Mouse (Mus musculus) neutrophil, adult 5-6 weeks (primary cell): Measurements from ENCODE around the gene Ada. TPM values are rescaled to one million over a fixed set of nuclear protein-coding genes. Genes with fewer than 3 reads are reported as not detected.
"Not testable (repeated sequence)": the region's sequence is repeated elsewhere in the genome, so short reads cannot be mapped to it uniquely, and the experiment has no call there.

Experiments
- ATAC-seq: fragments of 151-379, 151-347 bp; 2 replicates; pipeline ENCODE4 v1.8.0; 2017; ENCODE audit warnings: mild to moderate bottlenecking, moderate TSS enrichment; ENCODE audit not compliant: insufficient number of reproducible peaks, poor library complexity, low FRiP score, severe bottlenecking; ENCODE audit errors: extremely low read depth
- total RNA-seq: library from RNA; stranded (forward); fragments of 200-1000 nt; gene quantifications from 2 replicates; pipeline ENCODE4 v1.2.3, GENCODE M21; 2017

Ada gene
- total RNA-seq, 1 experiment from 2014 or later: 3.8 TPM

DNA sequence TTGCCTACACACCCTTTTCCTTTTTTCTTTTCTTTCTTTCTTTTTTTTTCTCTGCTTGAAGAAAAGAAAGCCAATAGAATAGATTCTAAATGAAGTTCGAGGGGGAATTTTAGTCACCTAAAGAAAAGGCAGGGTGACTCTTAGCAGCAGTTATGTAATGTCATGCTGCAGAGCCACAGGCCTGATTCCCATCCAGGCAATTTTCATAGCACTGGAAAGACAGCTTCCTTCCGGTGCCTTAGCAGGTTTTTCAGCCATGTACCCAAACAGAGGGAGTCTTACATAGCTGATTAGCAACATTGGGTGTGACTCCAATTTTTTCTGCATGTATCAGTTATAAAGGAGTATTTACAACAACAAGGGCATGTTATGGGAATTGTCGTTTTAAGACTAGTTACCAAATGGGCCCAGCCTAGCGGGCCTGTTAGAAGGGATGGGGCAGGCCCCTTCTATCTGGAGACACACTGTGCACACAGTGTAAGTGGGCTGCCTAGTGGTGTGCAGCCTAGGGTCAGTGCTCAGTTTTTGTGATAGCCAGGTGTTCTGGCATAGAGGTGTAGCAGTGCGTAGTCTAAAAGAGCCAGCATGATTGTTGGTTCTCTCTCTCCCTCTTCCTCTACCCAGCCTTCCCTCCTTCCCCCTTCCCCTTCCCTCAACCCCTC, 46.3 kb downstream of the Ada start:
- ATAC-seq: no peak

DNA sequence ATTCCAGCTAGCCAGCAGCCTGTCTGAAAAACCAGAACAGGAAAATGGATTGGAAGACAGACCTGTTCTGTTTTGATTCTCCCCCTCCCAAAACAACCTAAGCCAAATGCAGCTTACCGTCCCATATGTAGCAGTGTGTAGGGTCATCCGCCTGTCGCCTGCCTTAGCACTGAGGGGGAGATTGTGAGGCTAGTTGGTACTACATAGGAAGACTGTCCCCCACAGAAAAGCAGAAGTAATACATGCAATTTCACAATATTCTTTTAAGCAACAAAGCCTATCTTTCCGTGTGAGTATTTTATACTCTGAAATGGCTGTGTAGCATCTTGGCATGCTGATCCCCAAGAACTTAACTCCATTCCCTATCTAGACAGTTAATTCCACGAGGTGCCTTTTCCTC, 47.1 kb downstream of the Ada start:
- peak; percentile 74 for ATAC-seq

DNA sequence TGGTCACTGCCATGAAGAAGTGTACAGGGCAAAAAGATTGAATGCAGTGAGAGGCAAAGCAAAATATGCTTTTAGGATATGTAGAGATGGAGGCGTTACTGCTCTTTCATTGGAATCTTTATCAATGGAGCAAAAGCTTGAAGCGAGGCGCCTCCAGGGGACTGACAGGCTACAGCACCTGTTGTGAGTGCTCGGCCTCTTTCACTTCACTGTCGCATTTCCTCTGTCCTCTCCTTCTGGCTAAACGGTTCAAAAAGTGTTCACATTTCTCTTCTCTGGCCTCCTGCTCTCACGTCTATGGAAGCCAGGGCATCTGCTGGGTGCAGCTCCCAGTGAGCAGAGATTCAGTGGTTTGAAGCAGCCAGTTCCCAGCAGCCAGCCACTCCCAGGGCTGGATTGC, 47.6 kb downstream of the Ada start:
- ATAC-seq: no peak

DNA sequence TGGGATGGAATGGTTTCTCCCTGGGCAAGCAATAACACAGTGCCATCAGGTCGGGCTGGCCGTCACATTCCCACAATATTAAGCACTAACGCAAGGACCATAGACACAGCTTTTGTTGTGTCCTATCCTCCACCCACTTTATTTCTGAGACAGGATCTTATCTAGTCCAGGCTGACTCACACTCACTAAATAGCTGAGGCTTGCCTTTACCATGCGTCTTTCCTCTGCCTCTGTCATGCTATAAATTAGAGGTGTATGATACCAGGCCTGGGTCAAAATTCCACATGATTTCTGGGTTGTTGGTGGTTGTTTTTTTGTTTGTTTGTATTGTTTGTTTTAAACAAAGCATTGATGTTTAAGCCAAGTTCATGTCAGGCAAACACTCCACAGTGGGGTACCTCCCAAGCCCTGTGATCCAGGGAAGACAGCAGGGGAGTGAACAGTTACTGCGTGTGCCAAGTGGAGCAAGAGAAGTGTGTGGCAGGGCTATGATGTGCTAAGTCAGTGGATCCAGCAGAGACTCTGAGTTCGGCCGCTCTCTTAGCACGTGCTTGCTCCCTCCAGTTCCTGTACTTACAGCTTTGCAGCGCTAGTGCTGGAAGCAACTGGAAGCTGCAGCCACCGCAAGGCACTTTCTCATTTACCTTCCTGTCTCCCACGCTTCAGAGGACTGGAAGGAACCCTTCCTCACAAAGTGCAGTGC, 50.8 kb downstream of the Ada start:
- no peak for ATAC-seq

DNA sequence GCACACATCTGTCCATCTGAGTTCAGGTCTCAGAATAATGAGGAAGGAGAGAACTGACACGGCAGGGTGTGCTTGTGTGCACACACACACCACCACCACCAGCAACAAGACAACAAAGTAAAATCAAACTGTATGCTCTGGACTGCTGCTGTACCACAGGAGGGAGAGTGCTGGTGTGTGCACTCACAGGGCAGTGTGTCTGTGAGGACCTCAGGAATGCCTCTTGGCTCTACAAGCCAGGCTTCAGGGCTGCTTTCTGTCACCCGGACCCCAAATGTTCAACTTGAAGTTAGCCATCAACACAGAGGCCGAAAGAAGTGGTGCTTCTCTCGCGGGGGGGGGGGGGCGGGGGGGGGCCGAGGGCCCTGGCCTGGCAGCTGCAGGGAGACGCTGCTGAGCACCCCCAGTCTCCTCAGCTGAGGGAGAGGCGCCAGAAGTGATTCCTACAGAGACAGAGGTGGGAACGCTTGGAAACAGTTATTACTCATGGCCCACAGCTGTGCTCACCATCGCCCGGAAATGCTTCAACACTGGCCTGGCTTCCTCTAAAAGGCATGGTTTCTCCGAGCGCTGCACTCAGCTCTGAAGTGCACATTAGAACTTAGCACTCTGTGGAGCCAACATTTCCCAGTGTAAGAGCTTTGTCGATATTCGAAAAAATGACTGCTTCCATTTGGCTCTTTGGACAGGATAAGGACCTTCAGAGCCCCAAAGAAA, 52.1 kb downstream of the Ada start:
- ATAC-seq: peak; percentile 37; the same call in 1 of the 2 replicates

DNA sequence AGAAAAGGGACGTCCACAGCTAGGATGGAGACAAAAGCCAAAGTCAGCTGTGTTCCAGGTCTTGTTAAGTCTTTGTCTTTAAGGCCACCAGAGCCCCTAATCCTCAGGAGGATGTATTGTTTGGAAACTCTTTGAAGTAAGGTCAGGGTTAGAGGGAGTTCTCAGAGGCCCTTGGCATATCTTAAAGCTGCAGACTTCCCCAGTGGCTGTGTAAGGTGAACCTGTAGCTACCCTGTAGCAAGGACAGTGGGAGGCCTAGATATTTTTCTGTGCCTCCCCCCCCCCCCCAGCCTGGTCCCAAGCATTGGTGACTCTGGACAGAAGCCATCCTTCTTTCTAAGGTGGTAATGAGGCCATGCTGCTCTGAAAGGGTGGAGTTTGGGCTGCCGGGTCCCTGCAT, 53.3 kb downstream of the Ada start:
- ATAC-seq: no peak

DNA sequence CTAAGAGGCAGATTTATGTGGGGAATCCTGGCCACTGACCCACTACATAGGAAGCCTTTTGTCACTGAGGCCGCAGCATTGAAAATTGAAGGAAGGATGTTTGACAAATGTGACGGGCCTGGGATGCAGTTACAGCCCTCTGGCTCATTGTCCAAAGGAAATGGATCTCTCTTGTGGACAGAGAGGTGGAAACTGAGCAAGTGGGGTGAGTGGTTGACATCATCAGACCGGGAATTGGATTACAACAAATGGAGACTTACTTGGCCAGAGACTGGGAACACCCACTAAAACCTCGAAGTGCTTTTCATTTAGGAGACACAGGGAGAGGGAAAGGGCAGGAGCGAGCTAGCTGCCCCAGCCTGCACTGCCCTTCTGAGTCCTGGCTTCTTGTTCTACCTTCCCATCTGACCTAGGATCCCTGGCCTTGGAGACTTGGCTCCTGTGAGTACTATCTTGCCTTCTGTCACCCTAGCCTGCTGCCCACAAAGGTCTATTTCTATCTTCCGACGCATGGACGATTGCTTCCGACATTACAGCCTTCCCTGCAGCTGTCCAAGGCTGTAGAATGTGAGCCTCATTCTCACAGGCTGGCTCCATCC, 56.2 kb downstream of the Ada start:
- ATAC-seq: no peak

DNA sequence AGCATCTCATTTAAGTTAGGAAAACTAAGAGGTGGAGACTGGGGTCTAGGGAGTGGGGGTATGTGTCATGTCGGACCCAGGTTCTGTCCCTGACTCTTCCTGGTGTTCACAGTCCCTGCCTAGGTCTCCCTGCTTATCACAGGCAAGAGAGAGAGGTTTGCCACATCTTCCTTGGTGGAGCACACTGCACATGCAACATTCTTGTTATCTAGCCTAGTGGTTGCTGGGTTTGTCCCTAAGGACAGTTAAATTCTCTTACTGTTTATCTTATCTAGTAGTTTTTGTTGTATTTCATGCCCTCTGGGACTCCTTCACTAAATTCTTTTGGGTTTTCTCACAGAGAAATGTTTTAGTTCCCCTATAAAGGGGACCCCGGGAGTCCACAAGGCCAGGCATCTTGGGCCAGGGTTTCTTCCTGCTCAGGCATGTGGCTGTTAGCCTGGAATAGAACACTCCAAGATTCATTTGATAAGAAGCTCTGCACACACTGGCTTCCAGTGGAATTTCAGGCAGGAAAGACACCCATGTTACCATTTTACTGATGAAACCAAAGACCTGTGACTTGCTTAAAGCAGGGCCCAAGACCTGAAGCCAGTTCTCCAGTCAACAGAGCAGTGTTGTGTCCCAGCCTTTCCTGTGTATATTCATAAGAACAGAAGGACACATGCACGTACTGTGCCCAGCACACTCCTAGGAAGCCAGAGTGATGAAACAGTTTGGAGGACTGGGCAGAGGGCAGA, 57.0 kb downstream of the Ada start:
- ATAC-seq: no peak

DNA sequence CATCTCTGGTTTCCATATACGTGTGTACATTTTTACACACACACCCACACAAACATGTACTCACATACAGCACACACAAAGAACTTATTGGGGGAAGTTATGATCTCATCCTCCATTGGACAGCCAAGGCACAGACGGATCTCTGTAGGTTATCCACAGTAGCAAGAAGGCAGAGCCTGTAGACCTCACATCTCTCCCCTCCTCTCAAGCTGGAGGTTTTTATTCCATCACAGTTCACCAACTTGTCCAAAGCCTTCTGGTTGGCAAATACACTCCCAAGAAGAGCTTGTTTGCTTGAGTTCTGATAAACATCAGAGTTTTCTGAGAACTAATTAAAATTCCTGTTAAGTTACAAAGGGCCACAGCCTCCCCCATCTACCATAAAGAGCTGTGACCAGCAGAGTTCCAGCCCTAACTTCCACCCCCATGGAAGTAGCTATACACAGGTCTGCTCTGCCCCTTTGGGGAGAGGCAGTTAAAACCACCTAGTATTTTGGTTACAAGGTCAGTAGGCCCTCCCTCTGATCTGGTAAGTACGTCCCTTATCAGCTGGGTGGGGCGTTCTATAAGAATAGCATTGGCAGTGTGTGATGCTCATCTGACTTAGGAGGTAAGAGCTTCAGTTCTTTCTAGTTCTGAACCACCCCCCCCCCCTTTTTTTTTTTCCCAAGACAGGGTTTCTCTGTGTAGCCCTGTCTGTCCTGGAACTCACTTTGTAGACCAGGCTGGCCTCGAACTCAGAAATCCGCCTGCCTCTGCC, 58.0 kb downstream of the Ada start:
- ATAC-seq: no peak

DNA sequence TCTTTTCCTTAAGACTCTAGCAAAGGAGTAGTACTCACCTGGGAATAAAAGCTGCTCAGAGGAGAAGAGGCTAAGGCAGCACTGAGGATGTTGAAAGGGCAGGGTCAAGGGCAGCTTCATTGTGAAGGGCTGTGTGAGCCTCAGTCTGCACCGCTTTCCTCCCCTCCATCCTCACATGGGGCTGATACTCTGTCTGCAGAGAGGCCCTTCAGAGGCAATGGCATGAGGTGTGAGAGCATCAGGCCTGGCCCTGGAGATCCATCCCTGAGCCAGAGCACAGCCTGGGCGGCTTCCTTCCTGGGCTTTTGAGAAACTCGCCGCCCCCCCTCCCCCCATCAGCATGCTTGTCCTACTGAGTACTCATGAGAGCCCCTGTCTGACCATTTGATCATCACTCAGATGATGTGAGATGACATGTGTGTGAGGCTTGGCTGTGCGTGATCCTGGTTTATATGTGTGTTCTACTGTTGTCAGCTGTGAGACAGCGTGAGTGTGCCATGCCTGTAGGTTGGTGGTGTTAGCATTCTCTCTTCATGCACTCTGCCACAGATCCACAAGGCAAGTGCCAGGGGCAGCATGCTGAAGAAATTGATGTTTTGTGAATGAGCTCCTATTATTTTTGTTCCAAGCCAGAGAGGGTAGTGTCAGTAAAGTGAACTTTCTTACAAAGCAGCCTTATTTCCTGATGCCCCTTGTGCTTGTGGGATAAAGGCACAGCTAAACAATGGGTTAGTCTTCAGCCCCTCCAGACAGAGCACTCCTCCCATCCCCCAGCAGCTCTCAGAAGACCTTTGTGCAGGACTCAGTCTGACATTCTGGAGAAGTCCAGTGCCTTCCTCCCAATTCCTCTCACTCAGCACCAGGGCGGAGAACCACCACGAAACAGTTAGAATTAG, 59.4 kb downstream of the Ada start:
- no peak for ATAC-seq

DNA sequence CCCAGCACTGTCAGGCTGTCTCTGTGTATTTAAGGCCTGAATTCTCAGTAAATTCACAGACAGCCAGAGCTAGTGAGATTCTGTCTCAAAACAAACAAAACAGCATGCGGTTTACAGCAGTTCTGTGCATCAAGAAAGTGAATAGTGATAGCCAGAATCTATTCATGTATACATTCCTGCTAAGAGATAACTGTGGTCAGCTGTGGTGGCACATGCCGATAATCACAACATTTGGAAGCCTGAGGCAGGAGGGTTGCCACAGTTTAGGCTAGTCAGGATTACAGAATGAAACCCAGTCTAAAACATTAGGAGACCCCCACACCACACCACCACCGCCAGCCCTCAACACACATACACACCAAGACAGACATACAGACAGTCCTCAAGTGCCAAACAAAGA, 60.3 kb downstream of the Ada start:
- ATAC-seq: no peak

DNA sequence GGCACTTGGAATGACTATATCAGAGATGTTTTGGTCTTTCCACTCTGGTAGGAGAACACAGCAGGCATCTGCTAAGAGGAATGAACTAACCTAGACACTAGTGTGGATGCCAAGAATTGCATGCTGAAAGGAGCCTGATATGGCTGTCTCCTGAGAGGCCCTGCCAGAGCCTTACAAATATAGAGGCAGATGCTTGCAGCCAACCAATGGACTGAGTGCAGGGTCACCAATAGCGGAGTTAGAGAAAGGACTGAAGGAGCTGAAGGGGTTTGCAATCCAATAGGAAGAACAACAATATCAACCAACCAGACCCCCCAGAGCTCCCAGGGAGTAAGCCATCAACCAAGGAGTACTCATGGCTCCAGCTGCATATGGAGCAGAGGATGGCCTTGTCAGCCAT, 61.7 kb downstream of the Ada start:
- not testable (repeated sequence) for ATAC-seq

DNA sequence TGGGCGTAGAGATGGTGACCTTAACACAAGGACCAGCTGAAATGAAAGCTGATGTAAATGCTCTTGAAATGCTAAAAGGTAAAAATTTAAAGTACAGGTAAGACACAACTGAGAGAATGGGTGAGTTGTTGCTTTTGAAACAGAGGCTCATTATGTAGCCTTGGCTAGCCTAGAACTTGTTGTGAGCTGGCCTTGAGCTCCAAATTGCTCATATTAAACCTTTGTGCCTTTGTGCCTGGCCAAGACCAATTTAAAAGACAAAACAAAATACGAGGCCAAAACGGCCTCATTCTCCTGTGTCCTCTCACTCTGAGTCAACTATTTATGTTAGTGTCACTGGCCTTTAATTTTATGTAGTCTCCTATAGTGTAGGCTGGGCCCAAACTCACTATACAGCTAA, 63.2 kb downstream of the Ada start:
- ATAC-seq: no peak

DNA sequence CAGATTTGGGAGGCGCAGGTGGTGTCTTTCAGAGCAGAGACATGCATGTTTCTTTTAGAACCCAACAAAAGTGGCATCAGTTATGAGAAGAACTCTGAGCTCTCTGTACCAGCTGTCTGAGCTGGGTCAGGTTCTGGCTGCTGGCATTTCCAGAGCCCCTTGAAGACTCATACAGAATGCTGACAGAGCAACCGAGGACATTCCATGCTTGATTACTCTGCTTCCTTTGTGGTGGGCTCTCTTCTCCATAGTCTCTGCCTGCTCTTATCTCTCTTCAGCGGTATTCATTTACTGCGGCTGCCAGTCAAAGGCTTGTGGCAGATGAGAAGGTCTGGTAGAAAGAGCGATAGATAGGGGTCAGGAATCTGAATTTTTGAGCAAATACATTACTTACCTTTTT, 63.8 kb downstream of the Ada start:
- no peak for ATAC-seq

DNA sequence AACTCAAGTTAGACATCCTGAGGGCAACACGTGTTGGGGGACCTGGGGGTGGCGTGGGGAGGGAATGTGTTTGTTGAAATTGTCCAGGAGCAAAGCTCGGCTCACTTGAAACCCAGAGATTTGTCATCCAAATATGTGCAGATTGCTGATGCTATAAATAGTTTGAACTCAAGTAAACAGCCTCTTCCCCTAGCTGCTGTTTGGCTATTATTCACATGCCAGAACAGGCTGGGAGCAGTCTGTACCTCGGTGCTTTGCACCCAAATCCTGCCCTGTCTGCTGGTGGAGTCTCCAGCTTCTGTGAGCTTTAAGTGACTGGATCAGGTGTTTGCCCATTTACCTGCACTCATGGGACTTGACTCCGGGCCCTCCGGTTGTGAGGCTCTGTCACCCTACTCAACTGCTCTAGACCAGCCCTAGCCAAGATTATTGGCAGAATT, 64.3 kb downstream of the Ada start:
- ATAC-seq: no peak

DNA sequence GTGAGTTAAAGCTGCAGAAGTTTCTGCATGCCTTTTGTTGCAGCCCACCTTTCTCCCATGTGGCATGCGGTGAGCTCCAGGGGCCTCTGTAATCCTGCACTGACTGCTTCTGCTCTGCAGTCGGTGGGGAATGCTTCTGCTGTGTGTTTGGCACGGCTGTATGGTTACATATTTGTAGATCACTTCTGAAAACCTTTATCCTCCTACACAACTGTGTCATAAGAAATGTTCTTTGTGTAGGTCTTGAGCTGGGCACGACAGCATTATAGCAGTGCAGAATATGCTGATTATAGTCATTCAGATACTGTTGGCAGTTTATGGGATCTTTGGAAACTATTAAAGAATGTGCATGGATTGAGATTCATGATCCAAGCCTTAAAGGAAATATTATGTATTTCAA, 64.8 kb downstream of the Ada start:
- ATAC-seq: no peak

DNA sequence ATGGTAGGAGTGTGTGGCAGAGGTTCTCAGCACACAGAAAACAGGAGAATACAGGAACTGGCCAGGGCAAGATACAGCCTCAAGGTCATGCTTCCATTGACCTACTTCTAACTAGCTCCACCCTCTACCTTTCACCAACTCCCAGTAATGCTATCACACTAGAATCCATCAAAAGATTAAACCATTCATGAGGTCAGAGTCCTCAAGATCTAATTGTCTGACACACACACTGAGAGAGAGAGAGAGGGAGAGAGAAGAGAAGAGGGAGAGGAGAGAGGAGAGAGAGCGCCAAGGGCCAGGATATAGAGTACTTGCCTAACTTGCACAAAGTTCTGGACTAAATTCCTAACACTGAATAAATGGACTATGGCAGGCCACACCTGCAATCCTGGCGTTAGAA, 67.7 kb downstream of the Ada start:
- ATAC-seq: no peak

DNA sequence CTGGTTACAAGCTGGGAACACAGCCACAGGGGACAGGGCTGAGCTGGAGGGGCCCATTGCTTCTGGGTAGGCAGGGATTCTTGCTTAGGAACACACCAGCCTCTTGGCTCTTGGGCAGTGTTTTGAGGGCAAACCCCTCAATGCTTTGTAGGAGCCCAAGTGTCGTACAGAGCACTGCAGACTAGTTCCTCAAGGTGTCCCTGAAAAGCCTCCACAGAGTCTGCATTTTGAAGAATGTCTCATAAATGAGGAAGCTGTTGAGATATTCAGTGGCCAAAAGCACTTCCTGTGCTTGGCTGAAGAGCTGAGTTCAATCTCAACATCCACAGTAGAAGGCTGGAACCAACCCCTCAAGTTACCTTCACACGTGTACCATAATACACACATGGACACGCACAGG, 73.3 kb downstream of the Ada start:
- ATAC-seq: peak; percentile 77
